Mouse (Mus musculus) lung, adult 18-20 months (tissue): ENCODE results near the gene Stxbp3.

Source experiments
- DNase-seq, 2 experiments: peaks; one replicate each; pipeline ENCODE4 v3.0.0; 2022; ENCODE audit warnings: mixed read lengths in 2 of 2

The Stxbp3 gene

GRCm38 (mm10) chr3:108762597-108763111 lies 77.7 kb downstream of the Stxbp3 start:
- peak; percentile 18 to 31 for DNase-seq

- no peak for DNase-seq
Measured at GRCm38 (mm10) chr3:108759566-108760420, 80.5 kb downstream of the Stxbp3 start.

DNA sequence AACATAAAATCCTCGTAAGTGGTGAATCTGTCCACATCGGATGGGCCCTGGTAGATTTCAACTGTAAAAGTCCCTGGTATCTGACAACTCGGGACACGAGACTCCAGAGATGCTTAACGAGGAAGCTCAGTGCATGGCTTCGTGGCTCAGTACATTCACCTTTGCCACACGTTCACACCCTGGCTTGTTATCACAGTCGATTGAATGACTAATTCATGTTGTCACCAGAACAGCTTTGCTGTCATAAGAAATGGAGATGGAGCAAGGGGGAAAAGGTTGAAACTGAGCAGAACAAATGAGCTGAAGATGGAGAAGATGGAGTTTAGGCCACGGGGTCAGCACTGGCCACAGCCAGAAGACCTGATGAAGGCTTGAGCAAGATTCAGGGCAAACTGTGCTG lies 82.8 kb downstream of the Stxbp3 start:
- DNase-seq = no peak

DNA sequence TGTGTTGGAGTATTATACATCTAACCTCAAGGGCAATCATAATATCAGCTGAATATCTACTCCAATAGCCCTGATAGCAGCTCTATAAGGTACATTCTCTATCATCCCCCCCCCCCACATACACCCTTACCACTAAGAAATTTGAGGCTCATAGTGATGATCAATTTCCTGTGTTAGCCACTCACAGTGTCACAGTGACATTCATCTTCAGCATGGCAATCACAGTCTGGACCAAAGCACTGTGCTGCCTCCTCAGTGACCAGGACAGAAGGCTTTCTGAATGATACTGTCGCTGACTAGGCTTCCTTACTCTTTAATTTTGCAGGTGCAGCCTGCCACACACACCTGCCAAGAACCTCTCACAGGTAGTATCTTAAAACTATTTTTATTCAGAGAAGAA lies 84.2 kb downstream of the Stxbp3 start:
- DNase-seq = no peak

GRCm38 (mm10) chr3:108755542-108755941 lies 84.8 kb downstream of the Stxbp3 start:
- DNase-seq = no peak

GRCm38 (mm10) chr3:108754541-108754940 lies 85.8 kb downstream of the Stxbp3 start:
- DNase-seq = no peak

DNA sequence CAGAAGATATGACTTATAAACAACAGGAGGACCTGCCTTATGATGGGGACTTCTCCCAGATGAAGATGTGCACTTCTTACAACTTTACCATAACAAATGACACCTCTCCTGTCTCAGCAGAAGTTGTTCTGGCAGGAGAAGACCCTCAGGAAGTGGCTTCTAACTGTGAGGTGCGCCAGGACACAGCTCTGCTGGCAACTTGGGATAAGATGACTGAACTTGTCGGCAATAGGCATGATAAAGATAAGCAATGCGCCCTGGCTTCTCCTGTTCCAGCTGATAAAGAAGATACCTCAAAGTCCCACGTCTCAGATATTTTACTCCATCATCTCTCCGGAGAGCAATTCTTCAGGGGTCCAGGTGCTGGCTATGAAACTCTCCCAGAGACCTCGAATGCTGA lies 88.6 kb downstream of the Stxbp3 start:
- DNase-seq = no peak

DNA sequence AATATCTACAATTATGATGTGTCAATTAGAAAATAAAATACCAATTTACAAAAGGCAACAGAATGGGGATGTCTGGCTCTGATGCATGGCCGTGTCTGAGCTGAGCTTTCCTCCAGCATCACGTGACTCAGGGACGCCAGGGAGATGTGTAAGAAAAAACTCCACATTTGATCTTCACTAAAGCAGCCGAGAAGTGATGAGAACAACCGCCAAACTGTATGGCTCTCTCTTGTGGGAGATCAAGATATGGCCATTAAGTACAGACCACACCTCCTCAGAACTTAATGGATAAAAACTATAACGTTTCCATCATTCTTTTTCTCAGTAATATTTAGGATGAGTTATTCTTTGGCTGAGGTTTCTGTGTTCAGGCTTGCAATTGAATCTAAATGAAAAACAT lies 89.3 kb downstream of the Stxbp3 start:
- no peak for DNase-seq

GRCm38 (mm10) chr3:108744060-108744459 lies 96.3 kb downstream of the Stxbp3 start:
- DNase-seq = no peak
